Mouse (Mus musculus) layer of hippocampus, adult 11-12 months (tissue): ENCODE measurements at regions not wholly inside any gene's neighbourhood (a gene's known extent, or its start where the extent isn't known, plus 50 kb on each side); places are given as distances from the start of the nearest gene placed in this dataset.

Experiments
- DNase-seq: peaks from one replicate; pipeline ENCODE4 v3.0.0; 2022; ENCODE audit warnings: low spot score

DNA sequence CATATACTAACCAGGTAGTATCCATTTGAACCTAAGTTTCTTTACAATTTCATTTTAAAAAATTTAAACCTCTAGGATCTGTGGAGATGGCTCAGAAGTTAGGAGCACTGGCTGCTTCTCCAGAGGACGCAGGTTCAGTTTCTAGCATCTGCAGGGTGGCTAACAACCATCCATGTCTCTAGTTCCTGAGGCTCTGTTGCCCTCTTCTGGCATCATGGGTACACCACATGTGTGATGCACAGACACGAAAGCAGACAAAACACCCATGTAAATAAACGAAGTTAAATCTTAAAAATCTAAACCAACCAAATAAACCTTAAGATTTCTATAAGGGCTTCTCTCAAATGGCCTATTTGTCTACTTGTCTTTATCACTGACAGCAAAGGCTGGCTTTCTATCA is 157.6 kb upstream of the Nr5a2 start:
- no peak for DNase-seq

DNA sequence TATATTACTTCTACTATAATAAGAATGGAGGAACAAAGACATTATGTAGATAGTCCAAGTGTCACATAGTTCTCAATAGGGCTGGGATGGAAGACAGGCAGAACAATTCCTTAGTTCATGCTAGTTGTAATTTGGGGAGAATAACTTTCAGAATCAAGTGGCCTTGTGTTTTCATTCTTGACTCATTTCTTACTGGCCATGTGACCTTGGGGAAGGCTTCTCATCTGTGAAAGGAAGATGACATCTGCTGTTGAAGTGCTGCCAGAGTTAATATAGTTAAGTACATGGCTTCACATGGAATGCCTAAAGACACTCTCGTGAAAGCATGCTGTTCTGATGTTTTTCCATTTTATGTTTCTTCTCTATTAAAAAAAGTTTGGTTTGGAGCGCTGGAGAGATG is 146.2 kb upstream of the Nr5a2 start:
- DNase-seq: no peak

DNA sequence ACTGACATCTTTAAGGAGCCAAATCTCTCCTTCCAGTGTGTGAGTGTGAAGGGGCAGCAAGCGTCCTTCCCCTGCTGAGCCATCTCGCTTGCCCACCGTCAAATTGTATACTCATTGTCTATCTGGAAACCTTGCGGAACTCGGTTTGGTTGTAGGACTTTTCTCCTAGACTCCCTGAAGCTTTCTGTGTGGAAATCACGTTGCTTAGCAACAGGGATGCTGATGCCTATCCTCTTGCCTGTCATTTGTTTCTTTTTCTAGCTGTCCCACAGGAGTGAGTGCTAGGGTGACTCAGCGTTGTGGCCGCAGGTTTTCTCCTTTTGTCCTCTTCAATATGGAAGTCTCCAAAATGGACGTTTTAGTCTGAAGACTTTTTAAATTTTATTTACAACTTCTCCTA is 131.5 kb upstream of the Nr5a2 start:
- DNase-seq: peak; percentile 19

DNA sequence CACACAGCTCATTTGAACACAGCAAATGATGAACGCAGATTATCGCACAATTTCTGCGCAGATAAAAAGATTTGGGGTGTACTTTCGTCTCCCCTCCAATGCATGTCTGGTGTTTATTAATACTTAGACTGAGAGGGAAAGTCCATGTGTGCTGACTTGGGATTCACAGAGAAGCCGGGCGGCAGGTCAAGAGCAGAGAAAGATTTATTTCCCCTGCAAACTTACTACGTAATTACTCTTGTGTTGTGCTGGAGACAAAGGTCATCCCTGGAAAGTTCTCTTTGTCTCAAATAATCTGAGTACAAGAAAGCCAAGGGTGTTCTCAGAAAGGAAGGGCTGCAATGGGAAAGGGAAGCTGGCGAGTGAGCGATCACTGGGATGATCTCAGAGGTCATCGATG is 127.9 kb upstream of the Nr5a2 start:
- no peak for DNase-seq

DNA sequence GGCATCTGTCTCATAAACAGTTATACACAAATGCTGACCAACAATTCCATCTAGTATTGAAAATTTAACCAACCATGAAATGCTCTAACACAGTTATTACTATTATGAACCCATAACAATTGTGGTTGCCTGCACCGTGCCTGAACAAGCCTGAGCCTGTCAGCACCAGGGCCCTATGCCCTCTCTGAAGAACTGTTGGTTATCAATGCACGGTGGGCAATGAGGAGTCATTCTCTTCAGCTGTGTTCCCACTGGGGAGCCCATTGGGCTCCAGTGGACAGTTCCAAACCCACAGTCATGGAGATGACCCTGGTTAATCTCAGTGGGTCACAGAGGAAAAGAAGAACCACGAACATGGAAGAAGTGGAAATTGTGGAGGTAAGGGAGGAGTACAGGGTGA is 126.5 kb upstream of the Nr5a2 start:
- DNase-seq: no peak

DNA sequence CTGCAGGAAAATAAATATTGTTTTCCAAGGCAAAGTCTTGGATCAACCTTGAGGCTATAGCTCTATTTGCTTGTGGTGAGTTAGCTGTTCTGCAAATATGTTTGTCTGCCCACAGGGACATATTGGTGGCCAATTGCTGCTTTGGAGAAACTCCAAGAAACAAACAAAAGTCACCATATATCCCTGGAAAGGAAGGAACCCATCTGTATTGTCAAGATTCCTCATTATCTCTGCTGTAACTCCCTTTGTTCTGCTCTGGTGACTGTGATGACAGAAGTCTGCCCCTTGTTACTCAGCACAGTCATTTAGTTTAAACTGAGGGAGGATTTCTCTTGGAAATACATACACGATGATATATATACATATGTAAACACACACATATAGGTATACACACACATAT is 123.3 kb upstream of the Nr5a2 start:
- DNase-seq: no peak

DNA sequence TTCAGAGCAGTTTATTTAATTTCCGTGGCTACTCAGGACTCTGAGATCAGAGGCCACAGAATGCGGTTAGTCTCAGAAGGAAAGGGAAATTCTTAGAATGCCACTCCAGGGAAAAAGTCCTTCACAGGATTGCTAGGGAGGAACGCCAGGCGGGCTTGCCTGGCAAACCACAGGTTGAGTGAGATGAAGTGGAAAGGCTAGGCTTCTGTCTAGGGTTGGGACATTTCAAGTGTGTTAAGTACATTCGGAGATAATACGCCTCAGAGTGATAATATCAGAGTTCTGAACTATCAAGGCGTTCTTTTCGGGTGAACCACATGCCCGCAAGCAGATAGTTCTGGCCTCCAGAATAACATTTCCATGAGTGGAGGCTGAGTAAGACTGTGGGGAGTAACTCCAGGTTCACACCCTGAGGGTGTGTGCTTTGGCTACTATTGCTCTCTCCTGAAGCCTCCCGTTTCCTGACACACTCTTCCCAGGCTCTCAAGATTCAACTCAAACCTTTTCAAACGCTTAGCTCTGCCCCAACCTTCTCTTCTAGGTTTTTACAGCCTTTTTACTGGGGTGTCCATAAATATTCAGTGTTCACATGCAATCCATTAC is 119.3 kb upstream of the Nr5a2 start:
- no peak for DNase-seq

DNA sequence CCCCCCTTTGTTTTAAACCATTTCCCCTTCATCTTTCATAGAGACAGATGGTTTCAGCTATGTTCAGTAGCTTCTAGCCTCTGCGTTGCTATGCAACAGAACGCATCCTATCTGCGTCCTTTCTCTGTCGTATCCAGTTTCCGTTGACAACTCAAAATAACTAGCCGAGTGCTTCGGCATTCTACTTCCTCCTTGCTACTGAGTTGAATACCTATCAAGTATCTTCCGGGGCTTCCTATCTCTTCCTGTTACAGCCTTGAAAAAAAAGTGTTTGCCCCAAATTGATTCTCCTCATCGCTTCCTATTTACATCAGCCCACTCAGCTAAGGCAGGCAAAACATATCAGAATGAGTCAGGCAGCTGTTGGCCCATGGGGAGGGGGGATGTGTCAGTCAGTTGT is 114.5 kb upstream of the Nr5a2 start:
- peak; percentile 58 for DNase-seq

DNA sequence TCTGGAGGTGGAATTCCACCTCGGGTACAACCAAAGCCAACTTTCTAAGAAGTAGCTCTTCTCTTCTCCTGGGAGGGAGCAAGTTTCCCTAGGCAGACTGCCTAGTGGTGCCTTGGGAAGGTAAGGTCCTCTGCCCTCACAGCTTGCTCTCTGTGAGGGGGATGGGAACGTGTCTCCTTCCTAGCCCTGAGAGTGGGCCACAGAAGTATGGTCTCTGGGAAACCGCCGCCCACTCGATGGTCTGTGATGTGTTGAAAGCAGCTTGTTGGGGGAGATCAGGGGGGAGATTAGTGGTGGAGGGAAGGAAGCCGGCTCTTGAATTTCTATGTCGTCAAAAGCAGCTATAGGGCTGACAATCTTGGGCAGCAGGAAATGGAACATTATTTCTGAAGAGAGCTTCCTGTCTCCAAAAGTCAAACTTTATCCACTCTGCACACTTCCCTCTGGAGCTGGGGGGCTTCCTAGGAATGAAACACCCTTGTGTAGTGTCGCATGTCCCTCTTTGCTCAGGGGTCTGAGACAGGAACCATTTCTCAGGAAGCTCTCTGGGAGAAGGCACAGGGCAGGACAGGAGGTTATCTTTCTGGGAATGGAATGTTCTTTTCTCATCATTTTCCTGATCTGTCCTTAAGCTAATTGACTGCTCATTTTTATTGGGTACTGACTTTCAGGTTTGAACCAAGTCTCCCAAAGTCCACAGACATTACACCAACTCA is 113.8 kb upstream of the Nr5a2 start:
- no peak for DNase-seq

DNA sequence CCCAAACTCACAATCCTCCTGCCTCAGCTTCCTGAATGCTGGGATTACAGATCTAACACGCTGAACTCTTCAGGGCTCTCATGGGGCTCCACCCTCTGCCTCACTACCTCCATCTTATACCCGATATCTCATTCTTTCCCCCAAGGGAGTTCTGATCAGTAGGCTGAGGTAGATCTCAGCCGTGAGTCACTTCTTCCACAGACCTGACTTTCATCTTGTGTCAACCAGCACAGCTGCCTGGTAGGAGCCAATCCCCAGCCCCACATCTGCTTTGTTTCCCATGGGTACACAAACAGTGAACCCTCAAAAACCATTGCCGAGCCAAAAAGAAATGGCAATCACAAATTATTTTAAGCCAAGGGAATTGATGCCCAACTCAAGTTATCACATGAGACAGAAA is 100.7 kb upstream of the Nr5a2 start:
- DNase-seq: no peak

DNA sequence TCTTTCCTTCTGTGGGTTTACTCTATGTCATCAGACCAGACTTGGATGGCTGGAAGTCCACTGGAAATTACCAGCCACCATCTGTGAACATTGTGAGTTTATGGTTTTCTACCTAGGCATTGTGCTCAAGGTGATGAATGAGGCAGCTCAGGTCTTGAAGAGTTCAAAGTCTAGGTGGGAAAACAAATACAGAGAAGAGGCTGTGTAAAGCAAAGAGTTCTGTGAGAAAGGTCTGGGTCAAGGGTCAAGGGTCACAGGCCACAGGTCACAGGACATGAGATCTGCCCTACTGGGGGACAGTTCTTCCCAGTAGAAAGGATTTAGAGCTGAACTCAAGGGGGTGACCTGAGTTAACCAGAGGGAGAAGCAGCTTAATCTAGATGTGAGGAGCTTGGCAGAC is 92.9 kb upstream of the Nr5a2 start:
- DNase-seq: no peak

DNA sequence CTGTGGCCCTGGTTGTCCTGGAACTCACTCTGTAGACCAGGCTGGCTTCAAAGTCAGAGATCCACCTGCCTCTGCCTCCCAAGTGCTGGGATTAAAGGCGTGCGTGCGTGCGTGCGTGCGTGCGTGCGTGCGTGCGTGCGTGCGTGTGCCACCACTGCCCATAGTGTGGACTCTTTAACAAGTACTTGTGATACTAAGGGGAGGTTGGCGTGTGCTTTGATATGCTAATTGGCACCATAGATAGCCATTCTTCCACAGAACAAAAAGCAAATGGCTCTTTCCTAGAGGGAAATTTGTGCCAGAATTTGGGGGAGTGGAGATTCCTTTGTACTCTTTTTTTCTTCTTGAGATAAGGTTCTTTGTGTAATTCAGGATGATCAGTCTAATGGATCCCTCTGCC is 91.3 kb upstream of the Nr5a2 start:
- DNase-seq: no peak

DNA sequence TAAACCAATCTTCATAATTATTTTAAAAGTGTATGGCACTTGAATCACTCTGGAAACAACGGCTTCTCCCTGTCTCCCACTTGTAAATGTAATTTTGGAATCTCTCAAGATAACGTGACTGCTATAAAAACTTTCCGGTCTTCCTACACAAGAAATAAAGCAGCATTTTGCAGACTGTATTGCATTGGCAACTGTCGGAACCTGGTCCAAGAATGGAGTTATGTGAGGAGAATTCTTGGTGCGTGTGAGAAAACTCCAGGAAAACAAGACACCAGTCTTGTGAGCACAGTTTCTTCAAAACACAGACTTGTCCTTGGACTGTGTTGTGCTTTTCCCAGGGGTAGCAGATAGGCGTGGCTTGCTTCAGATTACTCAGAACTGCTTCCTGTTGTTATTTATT is 83.8 kb upstream of the Nr5a2 start:
- no peak for DNase-seq

DNA sequence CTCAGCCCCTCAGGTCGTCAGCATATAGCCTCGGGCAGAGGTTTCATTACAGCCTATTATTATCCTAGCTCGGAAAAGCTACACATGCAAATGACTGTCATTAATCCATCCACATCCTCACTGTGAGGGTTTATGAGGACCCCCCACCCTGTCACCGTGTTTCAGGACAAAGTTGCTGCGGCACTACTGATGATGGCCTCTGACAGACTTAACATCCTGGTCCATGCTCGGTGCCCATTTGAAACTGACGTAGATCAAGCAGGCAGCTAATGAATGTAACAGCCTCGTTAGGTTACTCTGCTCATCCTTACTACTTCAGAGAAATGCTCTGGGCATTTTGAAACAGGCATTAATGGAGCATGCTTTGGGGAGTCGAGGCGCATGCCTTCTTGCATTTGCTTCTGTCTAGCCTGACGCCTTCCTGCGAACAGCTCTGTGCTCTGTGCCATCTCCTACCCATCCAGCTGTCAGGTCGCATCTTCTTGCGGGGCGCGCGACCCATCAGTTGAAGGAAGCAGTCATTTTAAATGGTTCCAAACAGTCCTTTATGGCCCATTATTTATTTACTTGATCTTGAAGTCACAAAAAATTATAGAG is 82.3 kb upstream of the Nr5a2 start:
- no peak for DNase-seq

DNA sequence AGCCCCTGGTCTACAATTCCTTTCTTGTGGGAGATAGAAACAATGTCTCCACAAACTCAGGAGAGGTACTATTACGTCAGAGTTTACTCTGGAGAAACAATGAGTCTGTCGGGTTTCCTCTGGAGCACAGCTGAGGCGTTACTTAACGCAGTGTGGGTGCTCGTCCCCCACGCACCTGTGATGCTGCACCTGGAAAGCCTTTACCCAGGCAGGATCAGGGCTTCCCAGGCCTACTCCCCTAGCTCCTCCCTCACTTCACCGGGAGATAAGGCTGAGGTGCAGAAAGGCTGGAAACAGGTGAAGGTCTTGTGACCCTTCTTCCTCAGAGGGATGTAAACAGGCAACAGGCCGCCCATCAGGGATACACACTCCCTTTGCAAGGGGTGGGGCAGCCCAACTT is 80.7 kb upstream of the Nr5a2 start:
- DNase-seq: no peak

DNA sequence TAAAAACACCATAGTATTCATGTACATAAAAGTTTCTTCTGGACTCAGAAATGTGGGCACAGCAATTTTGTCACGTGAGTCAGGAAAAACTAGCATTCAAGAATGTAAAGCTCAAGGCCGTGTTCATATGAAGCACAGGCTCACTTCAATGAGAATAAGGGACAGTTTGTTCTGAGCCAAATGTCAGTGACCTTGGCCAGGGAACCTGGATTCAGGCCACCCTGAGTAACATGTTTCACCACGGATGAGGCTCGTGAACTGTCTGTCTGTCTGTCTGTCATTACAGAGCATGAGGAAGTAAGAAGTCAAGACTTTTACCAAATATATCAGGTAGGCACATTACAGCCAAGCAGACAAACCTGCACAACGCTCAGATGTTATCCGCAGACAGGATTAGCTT is 74.3 kb upstream of the Nr5a2 start:
- DNase-seq: no peak

DNA sequence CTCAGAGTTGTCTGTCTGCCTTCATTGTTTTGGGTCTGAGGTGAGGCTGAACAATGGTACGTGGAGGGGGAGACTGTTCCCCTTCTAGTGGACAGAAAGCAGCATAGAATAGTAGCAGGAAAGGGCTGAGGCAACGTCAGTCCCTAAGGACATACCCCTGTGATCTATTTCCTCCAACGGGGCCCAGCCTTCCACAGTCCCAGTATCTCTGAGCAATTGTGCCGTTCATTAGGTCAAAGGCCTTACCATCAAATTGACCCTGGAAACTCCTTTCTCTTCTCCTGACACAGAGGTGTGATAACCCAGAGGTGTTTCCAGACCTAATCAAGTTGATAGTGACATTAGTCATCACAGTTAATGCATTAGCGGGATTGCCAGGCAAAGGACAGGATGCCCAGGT is 73.4 kb upstream of the Nr5a2 start:
- DNase-seq: no peak

DNA sequence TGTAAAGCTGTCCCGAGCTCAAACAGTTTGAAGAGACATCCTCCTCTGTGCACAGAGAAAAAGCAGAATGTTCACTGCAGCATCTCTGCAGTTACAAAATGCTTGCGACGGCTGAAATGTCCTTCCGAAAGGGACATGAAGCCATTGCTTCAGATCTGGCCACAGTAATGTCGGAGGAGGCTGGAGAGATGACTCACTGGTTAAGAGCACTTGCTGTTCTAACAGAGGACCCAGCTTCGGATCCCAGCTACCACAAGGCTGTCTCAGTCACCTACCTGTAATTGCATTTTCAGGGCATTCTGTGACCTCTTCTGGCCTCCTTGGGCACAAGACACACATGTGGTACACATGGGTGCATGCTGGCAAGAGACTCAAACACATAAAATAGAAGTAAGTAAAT is 63.5 kb upstream of the Nr5a2 start:
- no peak for DNase-seq

DNA sequence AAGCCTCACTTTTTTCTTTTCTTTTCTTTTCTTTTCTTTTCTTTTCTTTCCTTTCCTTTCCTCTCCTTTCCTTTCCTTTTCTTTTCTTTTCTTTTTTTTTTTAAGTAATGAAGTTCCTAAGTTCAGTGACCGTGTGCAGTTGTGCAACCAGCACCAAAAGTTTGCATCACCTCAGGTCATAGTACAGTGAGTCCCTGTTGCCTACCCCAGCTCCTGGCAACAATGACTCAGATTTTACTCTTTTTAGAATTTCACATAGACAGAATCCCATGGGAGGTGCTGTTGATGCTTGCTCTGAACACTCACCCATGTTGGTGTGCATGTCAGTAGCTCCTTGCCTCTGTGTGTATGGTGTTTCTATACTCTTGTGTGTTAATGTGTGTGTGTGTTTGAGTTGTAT is 60.3 kb upstream of the Nr5a2 start:
- no peak for DNase-seq

DNA sequence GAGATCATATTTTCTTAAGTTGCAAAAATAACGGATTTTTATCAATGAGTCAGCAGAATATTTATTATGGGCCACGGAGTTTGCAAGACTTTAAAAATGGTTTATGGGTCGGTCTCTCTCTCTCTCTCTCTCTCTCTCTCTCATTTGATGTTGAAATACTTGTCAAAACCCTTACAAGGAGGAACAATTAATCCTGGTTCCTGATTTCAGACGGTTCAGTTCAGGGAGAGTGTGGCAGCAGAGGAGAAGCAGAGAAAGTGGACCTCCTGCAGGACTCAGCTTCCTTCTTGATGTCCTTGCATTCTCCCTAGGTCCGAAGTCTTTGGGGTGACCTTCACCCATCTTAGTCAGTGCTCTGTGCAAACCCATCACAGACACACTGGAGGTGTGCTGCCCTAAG is 57.4 kb upstream of the Nr5a2 start:
- no peak for DNase-seq

DNA sequence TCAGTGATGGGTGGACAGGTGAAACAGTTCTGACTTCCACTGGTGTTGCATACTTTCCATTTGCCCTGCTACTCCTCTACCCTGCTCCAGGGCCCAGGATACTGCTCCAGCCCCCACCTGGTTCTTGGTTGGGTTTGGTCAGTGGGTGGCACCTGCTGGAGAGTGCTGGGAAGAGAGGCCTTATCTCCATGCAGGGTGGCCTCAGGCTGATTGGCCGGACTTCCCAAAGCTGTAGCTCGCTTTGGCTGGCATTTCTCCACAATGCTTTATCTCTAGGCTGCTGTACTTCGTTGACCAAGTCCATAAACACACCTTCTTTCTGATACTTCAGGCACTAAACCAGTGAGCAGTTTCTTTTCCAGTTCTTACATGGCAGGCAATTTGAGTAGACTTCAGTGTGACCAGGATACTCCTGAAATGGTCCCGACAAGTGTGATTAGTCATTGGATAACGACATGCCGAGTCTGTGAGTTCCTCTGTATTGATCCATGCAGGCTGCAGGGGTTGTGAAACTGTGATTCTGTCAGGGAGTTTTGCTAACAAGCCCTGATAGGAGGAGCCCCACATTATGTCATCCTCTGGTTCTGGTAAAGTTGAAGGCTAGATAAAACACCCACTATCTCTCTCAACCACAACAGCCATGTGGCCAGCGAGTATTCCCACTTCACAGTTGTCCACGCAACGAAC is 50.1 kb upstream of the Nr5a2 start:
- no peak for DNase-seq
